Mouse (Mus musculus): ENCODE results near the gene Ccer2. TPM values are rescaled to one million over a fixed set of nuclear protein-coding genes. Genes with fewer than 3 reads are reported as not detected.

Ccer2 gene
- total and polyA plus RNA-seq, 2 experiments from 2014 or later: 1.4 TPM; not detected in 1

DNA sequence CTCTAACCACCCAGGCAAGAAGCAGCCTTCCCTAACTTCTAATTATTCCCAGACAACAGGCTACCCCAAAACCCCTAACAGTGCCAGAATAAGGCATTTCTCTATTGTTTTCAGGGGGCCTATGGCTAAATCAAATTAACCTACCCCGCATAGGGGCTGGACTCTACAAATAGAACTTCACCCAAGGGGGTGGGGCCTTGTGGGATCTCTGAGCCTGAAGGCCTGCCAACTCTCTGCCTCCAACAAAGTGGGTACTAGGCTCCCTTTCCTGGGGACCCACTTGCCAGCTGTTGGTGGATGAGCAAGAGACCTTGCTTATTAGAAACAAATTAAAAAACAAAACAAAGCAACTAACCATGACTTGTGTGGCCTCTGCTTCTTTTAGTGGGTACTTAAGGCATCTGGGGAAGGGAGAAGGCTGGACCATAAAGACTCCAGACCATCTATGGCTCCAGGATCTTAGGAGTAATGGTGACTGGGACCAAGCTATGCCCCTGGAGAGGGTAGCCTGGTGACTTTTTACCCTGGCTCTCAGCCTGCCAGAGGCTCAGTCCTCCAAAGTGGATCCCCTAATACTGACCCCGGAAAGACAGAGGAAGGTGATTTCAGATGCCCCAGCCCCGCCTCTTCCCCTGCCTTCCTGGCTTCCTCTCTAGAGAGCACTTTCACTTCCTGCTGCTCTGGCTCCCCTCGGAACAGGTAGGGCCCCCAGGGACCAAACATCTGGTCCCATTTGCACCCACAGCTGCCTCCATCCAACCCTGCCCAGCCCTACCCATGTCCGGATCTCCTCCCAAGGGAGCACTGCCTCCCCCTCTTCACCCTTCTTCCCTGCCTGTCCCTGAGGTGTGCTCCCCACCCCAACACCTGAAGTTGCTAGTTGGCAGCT, 32.6 kb downstream of the Ccer2 start, which contains the start of gene Rinl:
TSS of gene Rinl (plus strand) at position 663 of the 889 bp plus-strand sequence.
- H3K4me3 ChIP-seq (ENCODE audit: low read depth, low read length): no peak within 1 kb of the TSS
- TF ChIP-seq CTCF (IDR thresholded peaks at IDR 0.05): no peak
- no peaks in the 10 kb centered on the region for H3K27me3 ChIP-seq (ENCODE audit: insufficient read depth, low read length)
- peaks cover 26% of the 10 kb centered on the region for H3K36me3 ChIP-seq (ENCODE audit: insufficient read depth, low read length)
- ATAC-seq (ENCODE audit: low FRiP score) (no peak), DNase-seq (ENCODE audit: low spot score) (no peak)
- 86% methylated on average over 5 of the region's 5 CpGs for WGBS
- no peak within 1 kb of the TSS for H3K27ac ChIP-seq (ENCODE audit: low read depth, low read length)
- H3K4me1 ChIP-seq (ENCODE audit: insufficient read depth, low read length): no peaks in the 10 kb centered on the region
- no peak within 1 kb of the TSS for H3K9ac ChIP-seq (replicated peaks; ENCODE audit: low read length, poor library complexity, severe bottlenecking)
- no peaks in the 10 kb centered on the region for H3K9me3 ChIP-seq (ENCODE audit: low read length)
- no peak within 1 kb of the TSS for H3K4me2 ChIP-seq (ENCODE audit: low read depth, low read length, poor library complexity, severe bottlenecking)

DNA sequence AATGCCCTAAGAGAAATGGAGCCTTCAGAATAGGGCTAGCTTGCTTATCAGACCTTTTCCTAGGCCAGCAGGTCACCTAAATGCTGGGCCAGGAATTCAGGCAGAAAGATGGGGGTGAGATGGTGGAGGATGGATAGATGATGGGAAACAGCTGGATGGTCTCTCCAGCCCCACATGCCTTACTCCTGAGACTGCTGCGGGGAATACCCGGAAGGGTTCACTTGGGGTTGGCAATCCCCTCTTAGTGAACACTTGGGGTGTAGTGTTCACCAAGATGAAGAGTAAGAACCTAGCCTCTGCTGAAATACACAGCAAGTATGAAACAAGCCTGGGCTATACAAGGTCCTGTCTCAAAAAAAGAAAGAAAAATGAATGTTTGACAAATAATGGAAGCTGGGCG, 33.3 kb downstream of the Ccer2 start:
- H3K4me2 ChIP-seq (ENCODE audit: low read depth, low read length, poor library complexity, severe bottlenecking): no peak overlapping the region
- no peaks in the 10 kb centered on the region for H3K4me1 ChIP-seq (ENCODE audit: insufficient read depth, low read length)
- no peak for ATAC-seq (ENCODE audit: low FRiP score)
- H3K27ac ChIP-seq (ENCODE audit: low read depth, low read length): no peak overlapping the region
- H3K4me3 ChIP-seq (ENCODE audit: low read depth, low read length): no peak overlapping the region
- H3K9me3 ChIP-seq (ENCODE audit: low read length): no peaks in the 10 kb centered on the region
- no peak overlapping the region for H3K9ac ChIP-seq (replicated peaks; ENCODE audit: low read length, poor library complexity, severe bottlenecking)
- DNase-seq (ENCODE audit: low spot score): no peak
- TF ChIP-seq CTCF (IDR thresholded peaks at IDR 0.05): no peak
- peaks cover 20% of the 10 kb centered on the region for H3K36me3 ChIP-seq (ENCODE audit: insufficient read depth, low read length)
- no peaks in the 10 kb centered on the region for H3K27me3 ChIP-seq (ENCODE audit: insufficient read depth, low read length)
- 79% methylated on average over 3 of the region's 3 CpGs for WGBS

- Histone ChIP-seq H3K4me2 (ENCODE audit: low read depth, low read length, poor library complexity, severe bottlenecking) (no peak overlapping the region), H3K27me3 (ENCODE audit: insufficient read depth, low read length) (no peaks in the 10 kb centered on the region), H3K9me3 (ENCODE audit: low read length) (no peaks in the 10 kb centered on the region), H3K27ac (ENCODE audit: low read depth, low read length) (no peak overlapping the region), H3K9ac (replicated peaks; ENCODE audit: low read length, poor library complexity, severe bottlenecking) (no peak overlapping the region), H3K36me3 (ENCODE audit: insufficient read depth, low read length) (peaks cover 12% of the 10 kb centered on the region), H3K4me1 (ENCODE audit: insufficient read depth, low read length) (no peaks in the 10 kb centered on the region), H3K4me3 (ENCODE audit: low read depth, low read length) (no peak overlapping the region)
- TF ChIP-seq CTCF (IDR thresholded peaks at IDR 0.05): peak; percentile 62
- WGBS: 53% methylated on average over 8 of the region's 8 CpGs
- ATAC-seq (ENCODE audit: low FRiP score): no peak
- no peak for DNase-seq (ENCODE audit: low spot score)
Observed at GRCm38 (mm10) chr7:28790066-28790806, 34.3 kb downstream of the Ccer2 start.

GRCm38 (mm10) chr7:28791706-28792105, 35.7 kb downstream of the Ccer2 start:
- no peak overlapping the region for H3K9ac ChIP-seq (replicated peaks; ENCODE audit: low read length, poor library complexity, severe bottlenecking)
- no peak overlapping the region for H3K27ac ChIP-seq (ENCODE audit: low read depth, low read length)
- no peak overlapping the region for H3K4me2 ChIP-seq (ENCODE audit: low read depth, low read length, poor library complexity, severe bottlenecking)
- DNase-seq (ENCODE audit: low spot score): no peak
- no peak for ATAC-seq (ENCODE audit: low FRiP score)
- H3K9me3 ChIP-seq (ENCODE audit: low read length): no peaks in the 10 kb centered on the region
- no peak overlapping the region for H3K4me3 ChIP-seq (ENCODE audit: low read depth, low read length)
- H3K36me3 ChIP-seq (ENCODE audit: insufficient read depth, low read length): no peaks in the 10 kb centered on the region
- TF ChIP-seq CTCF (IDR thresholded peaks at IDR 0.05): no peak
- no peaks in the 10 kb centered on the region for H3K27me3 ChIP-seq (ENCODE audit: insufficient read depth, low read length)
- H3K4me1 ChIP-seq (ENCODE audit: insufficient read depth, low read length): no peaks in the 10 kb centered on the region

DNA sequence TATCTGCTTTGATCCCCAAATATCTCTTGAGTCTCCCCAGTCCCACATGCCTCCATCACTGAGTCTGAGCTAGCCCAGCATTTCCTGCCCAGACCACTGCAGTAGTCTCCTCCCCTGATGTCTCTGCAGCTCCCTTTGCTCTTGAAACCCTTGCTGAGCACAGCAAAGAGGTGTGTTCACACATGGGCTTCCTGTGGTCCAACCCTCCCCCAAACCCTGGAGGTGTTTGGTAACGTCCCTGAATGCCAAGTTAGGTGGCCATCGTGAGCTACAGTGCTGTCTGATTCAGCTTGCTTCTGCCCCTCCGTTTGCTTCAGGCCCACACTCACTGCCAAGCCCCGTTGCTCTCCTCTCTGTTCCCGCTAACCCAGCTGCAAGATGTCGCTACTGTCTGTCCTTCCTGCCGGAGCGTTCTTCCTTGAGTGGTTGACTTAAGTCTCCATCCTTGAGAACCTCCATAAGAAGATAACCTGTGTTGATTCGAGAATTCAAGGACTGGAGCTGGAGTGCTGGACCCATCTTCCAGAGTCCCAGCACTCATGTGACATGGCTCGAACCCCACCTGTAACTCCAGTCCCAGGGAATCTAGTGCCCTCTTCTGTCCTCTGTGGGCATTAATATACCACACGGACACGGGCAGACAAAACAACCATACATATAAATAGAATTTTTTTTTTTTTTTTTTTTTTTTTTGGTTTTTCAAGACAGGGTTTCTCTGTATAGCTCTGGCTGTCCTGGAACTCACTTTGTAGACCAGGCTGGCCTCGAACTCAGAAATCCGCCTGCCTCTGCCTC, 36.6 kb downstream of the Ccer2 start:
- no peak for TF ChIP-seq CTCF (IDR thresholded peaks at IDR 0.05)
- Histone ChIP-seq H3K27ac (ENCODE audit: low read depth, low read length) (no peak overlapping the region), H3K4me3 (ENCODE audit: low read depth, low read length) (no peak overlapping the region), H3K36me3 (ENCODE audit: insufficient read depth, low read length) (no peaks in the 10 kb centered on the region), H3K27me3 (ENCODE audit: insufficient read depth, low read length) (no peaks in the 10 kb centered on the region), H3K4me2 (ENCODE audit: low read depth, low read length, poor library complexity, severe bottlenecking) (no peak overlapping the region), H3K4me1 (ENCODE audit: insufficient read depth, low read length) (no peaks in the 10 kb centered on the region), H3K9me3 (ENCODE audit: low read length) (no peaks in the 10 kb centered on the region), H3K9ac (replicated peaks; ENCODE audit: low read length, poor library complexity, severe bottlenecking) (no peak overlapping the region)
- WGBS: 84% methylated on average over 12 of the region's 14 CpGs
- ATAC-seq (ENCODE audit: low FRiP score): no peak
- DNase-seq (ENCODE audit: low spot score): no peak

Data from midbrain, postnatal 0 days (tissue).